Mouse (Mus musculus): ENCODE measurements around the gene Elmo1. TPM values are rescaled to one million over a fixed set of nuclear protein-coding genes. Genes with fewer than 3 reads are reported as not detected.

The Elmo1 gene
- polyA plus RNA-seq, 1 experiment = 52.5 TPM

DNA sequence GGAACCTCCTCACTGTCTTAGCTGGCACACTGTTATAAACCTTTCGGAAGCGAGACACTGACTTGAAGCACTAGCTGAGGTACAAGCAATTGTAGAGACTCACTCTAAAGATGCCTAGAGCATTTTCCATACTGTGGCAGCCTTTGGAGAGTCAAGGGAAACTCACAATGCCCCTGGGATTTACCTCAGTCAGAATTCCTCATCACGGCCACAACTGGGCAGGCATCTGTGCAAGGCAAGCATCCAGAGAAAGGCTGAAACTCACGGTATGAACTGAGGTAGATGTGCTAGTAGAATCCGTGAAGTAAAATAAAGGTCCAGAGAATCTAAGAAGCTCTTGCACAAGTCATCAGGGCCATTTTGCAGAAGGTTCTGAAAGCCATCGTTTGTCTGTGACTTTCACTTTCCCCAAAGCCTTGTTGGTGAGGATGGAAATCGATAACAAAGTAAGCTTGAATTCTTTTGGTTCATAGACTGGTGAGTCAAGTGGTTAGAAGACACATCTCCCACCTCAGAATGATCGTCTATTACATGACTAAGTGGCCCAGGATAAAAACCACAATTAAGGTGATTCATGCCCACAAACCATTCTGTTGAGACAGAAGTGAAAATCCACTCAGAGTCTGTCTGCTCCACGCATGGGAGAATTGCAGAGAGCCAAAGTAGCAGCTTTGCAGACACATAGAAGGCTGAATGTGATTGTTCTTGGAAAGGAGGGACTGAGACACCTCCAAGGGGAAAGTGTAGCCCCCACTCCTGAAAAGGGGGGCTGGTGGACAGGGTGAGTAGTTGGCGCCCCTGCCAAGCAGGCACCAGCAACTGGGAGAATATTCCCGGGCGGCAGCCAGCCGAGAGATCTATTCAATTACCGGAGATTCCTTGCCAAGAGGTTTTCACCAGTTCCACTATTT lies 42.2 kb upstream of the Elmo1 start:
- H3K27me3 ChIP-seq (ENCODE audit: control insufficient read depth, insufficient read depth, low read length) = no peaks in the 10 kb centered on the region
- TF ChIP-seq POLR2A (IDR thresholded peaks at IDR 0.05; ENCODE audit: control insufficient read depth, extremely low read depth, insufficient read depth, low read length, poor library complexity) (no peak), CTCF (IDR thresholded peaks at IDR 0.05; ENCODE audit: borderline replicate concordance, control insufficient read depth, extremely low read depth, insufficient read depth, low read length, poor library complexity) (no peak)
- H3K36me3 ChIP-seq (ENCODE audit: control insufficient read depth, insufficient read depth, low read length) = no peaks in the 10 kb centered on the region
- H3K4me3 ChIP-seq (ENCODE audit: control insufficient read depth, insufficient read depth, low read length) = no peak overlapping the region
- H3K27ac ChIP-seq (ENCODE audit: control insufficient read depth, insufficient read depth, low read length) = no peak overlapping the region
- WGBS = 68% methylated on average over 14 of the region's 14 CpGs
- no peak for DNase-seq
- no peaks in the 10 kb centered on the region for H3K4me1 ChIP-seq (replicated peaks; ENCODE audit: control insufficient read depth, insufficient read depth, low read length)

DNA sequence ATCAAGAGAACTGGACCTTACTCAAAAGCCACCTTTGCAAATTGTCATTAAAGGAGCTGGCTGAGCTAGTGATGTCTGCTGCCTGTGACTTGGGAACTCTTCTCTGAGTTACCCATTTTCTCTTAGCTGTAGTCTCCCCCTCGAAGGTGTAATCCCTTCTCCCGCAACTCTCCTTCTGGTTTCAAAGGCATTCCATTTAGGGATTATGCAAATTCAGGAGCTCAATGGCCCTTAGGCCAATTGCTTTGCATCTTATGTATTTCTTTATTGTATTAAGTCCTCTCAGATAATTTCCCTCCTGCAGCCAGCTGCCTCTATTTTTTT lies 41.6 kb upstream of the Elmo1 start:
- no peaks in the 10 kb centered on the region for H3K27me3 ChIP-seq (ENCODE audit: control insufficient read depth, insufficient read depth, low read length)
- no peak overlapping the region for H3K27ac ChIP-seq (ENCODE audit: control insufficient read depth, insufficient read depth, low read length)
- H3K4me1 ChIP-seq (replicated peaks; ENCODE audit: control insufficient read depth, insufficient read depth, low read length) = no peaks in the 10 kb centered on the region
- 91% methylated on average over 2 of the region's 2 CpGs for WGBS
- H3K4me3 ChIP-seq (ENCODE audit: control insufficient read depth, insufficient read depth, low read length) = no peak overlapping the region
- no peak for TF ChIP-seq CTCF (IDR thresholded peaks at IDR 0.05; ENCODE audit: borderline replicate concordance, control insufficient read depth, extremely low read depth, insufficient read depth, low read length, poor library complexity)
- no peak for TF ChIP-seq POLR2A (IDR thresholded peaks at IDR 0.05; ENCODE audit: control insufficient read depth, extremely low read depth, insufficient read depth, low read length, poor library complexity)
- DNase-seq = no peak
- H3K36me3 ChIP-seq (ENCODE audit: control insufficient read depth, insufficient read depth, low read length) = no peaks in the 10 kb centered on the region

DNA sequence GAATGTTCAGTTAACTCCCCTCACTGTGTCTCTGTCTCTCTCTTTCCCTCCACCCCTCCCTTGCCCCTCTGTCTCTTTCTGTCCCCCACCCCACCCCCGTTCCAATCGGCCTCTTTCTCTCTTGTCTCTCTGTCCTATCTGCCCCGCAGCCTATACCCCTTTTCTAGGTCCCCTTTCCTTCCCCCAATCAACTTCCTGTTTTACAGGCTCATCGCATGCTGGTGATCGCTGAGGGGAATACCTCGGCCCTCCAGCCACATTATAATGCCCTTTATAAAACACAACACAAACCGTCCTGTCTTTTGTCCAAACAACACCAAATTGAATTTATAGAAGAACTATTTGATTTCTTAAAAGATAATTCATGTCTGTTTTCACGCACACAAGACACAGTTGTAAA lies 40.7 kb upstream of the Elmo1 start:
- no peak overlapping the region for H3K4me3 ChIP-seq (ENCODE audit: control insufficient read depth, insufficient read depth, low read length)
- 19% methylated on average over 8 of the region's 8 CpGs for WGBS
- H3K36me3 ChIP-seq (ENCODE audit: control insufficient read depth, insufficient read depth, low read length) = no peaks in the 10 kb centered on the region
- no peaks in the 10 kb centered on the region for H3K4me1 ChIP-seq (replicated peaks; ENCODE audit: control insufficient read depth, insufficient read depth, low read length)
- H3K27me3 ChIP-seq (ENCODE audit: control insufficient read depth, insufficient read depth, low read length) = no peaks in the 10 kb centered on the region
- TF ChIP-seq POLR2A (IDR thresholded peaks at IDR 0.05; ENCODE audit: control insufficient read depth, extremely low read depth, insufficient read depth, low read length, poor library complexity) (no peak), CTCF (IDR thresholded peaks at IDR 0.05; ENCODE audit: borderline replicate concordance, control insufficient read depth, extremely low read depth, insufficient read depth, low read length, poor library complexity) (no peak)
- H3K27ac ChIP-seq (ENCODE audit: control insufficient read depth, insufficient read depth, low read length) = no peak overlapping the region
- DNase-seq = peak; percentile 2

DNA sequence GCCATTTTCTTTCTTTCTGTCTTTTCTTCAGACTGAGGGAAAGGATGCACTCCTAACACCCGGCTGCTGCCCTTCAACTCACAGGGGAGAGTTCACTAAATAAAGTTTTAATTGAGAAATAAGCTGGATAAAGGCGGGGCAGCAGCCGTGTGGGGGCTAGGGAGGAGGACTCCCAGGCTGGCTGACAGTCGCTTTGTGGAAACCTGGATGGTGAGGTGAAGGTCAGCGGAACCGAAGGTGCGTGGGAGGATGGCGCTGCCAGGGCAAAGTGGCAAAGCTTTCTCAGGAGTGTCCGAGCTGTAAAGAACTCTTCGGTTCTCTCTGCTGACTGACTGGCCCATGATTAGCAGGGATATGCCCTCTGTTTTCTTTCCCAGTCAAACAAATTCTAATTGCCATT lies 40.2 kb upstream of the Elmo1 start:
- Histone ChIP-seq H3K27me3 (ENCODE audit: control insufficient read depth, insufficient read depth, low read length) (no peaks in the 10 kb centered on the region), H3K27ac (ENCODE audit: control insufficient read depth, insufficient read depth, low read length) (no peak overlapping the region), H3K4me3 (ENCODE audit: control insufficient read depth, insufficient read depth, low read length) (no peak overlapping the region), H3K36me3 (ENCODE audit: control insufficient read depth, insufficient read depth, low read length) (no peaks in the 10 kb centered on the region), H3K4me1 (replicated peaks; ENCODE audit: control insufficient read depth, insufficient read depth, low read length) (no peaks in the 10 kb centered on the region)
- DNase-seq = no peak
- TF ChIP-seq POLR2A (IDR thresholded peaks at IDR 0.05; ENCODE audit: control insufficient read depth, extremely low read depth, insufficient read depth, low read length, poor library complexity) (no peak), CTCF (IDR thresholded peaks at IDR 0.05; ENCODE audit: borderline replicate concordance, control insufficient read depth, extremely low read depth, insufficient read depth, low read length, poor library complexity) (no peak)
- 96% methylated on average over 10 of the region's 10 CpGs for WGBS

DNA sequence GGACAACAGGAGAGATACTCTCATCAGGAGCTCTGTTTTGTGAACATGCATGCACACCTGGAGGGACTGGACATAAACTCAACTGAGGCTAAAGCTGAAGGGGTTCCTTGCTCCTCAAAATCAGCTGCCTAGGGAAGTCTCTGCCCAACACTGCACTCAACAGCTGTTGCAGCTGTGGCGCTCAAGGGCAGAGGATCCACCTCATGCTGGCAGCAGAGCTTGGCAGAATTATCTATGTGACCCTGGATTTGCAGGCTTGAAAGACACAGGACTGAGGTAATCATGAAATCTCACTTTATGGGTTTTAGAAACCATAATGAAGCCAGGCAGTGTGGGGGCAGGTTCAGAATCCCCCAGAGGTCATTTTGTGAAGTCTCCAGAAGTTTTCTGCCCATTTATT lies 32.5 kb upstream of the Elmo1 start:
- H3K4me1 ChIP-seq (replicated peaks; ENCODE audit: control insufficient read depth, insufficient read depth, low read length) = no peaks in the 10 kb centered on the region

DNA sequence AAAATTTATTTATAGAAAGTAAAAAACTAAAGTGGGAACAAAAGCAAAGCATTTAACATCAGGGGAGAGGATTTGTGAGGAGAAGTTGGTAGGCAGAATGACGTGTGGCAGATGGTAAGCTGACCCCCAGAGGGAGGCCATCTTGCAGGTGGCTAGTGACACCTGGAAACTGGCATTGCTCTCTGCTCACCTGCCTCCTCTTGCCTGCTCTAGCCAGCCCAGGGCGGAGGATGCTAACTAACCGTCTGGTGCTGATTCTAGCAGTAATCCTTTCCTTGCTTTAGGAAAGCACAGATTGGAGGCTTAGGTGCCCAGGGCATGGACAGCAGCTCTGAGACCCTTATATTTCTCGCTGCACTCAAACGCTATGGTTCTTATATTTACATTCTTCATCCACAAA lies 29.4 kb upstream of the Elmo1 start:
- TF ChIP-seq POLR2A (IDR thresholded peaks at IDR 0.05; ENCODE audit: control insufficient read depth, extremely low read depth, insufficient read depth, low read length, poor library complexity) (no peak), CTCF (IDR thresholded peaks at IDR 0.05; ENCODE audit: borderline replicate concordance, control insufficient read depth, extremely low read depth, insufficient read depth, low read length, poor library complexity) (no peak)
- DNase-seq = no peak
- no peaks in the 10 kb centered on the region for H3K27me3 ChIP-seq (ENCODE audit: control insufficient read depth, insufficient read depth, low read length)
- 94% methylated on average over 5 of the region's 5 CpGs for WGBS
- no peaks in the 10 kb centered on the region for H3K36me3 ChIP-seq (ENCODE audit: control insufficient read depth, insufficient read depth, low read length)
- no peak overlapping the region for H3K27ac ChIP-seq (ENCODE audit: control insufficient read depth, insufficient read depth, low read length)
- no peaks in the 10 kb centered on the region for H3K4me1 ChIP-seq (replicated peaks; ENCODE audit: control insufficient read depth, insufficient read depth, low read length)
- no peak overlapping the region for H3K4me3 ChIP-seq (ENCODE audit: control insufficient read depth, insufficient read depth, low read length)

More for the DNA sequence above, 32.5 kb upstream of the Elmo1 start:
- no peak for DNase-seq
- H3K27ac ChIP-seq (ENCODE audit: control insufficient read depth, insufficient read depth, low read length) = no peak overlapping the region
- TF ChIP-seq POLR2A (IDR thresholded peaks at IDR 0.05; ENCODE audit: control insufficient read depth, extremely low read depth, insufficient read depth, low read length, poor library complexity) (no peak), CTCF (IDR thresholded peaks at IDR 0.05; ENCODE audit: borderline replicate concordance, control insufficient read depth, extremely low read depth, insufficient read depth, low read length, poor library complexity) (no peak)
- 88% methylated on average over 1 of the region's 1 CpGs for WGBS
- no peak overlapping the region for H3K4me3 ChIP-seq (ENCODE audit: control insufficient read depth, insufficient read depth, low read length)
- no peaks in the 10 kb centered on the region for H3K27me3 ChIP-seq (ENCODE audit: control insufficient read depth, insufficient read depth, low read length)
- no peaks in the 10 kb centered on the region for H3K36me3 ChIP-seq (ENCODE audit: control insufficient read depth, insufficient read depth, low read length)

Data from thymus, adult 2 months (tissue).